Mouse (Mus musculus) heart, embryonic 14.5 days (tissue): ENCODE measurements around the gene Vars. TPM values are rescaled to one million over a fixed set of nuclear protein-coding genes. Genes with fewer than 3 reads are reported as not detected.
A peak's percentile ranks its signal among the peaks of the same experiment; 100 is the strongest.
"Not testable (repeated sequence)": the region's sequence is repeated elsewhere in the genome, so short reads cannot be mapped to it uniquely, and the experiment has no call there.

Experiments used
- ATAC-seq: fragments of 200-750 bp; cut with Nextera tagmentation; 2 replicates; pipeline ENCODE4 v1.8.0; 2017; ENCODE audit warnings: low read depth, moderate TSS enrichment; ENCODE audit not compliant: insufficient number of reproducible peaks, insufficient read depth, low FRiP score
- H3K27ac ChIP-seq, 2 experiments: fragments of 200-500 bp in 1 of 2; fragments of 300-500 bp in 1 of 2; sonication (generic) in 1 of 2; replicated peaks in 1 of 2; 2 replicates each; pipeline ENCODE4 v1.5.1; 2012 to 2014; ENCODE audit warnings: low read depth in 2 of 2, low read length in 2 of 2, control low read depth in 1 of 2, mild to moderate bottlenecking in 1 of 2, mixed read lengths in 1 of 2; ENCODE audit not compliant: control insufficient read depth in 1 of 2, insufficient read depth in 1 of 2
- H3K27me3 ChIP-seq: fragments of 300-500 bp; sonication (generic); 2 replicates; pipeline ENCODE4 v1.6.1; 2014; ENCODE audit warnings: mild to moderate bottlenecking, low read length, control low read depth; ENCODE audit not compliant: control insufficient read depth, insufficient read depth
- H3K36me3 ChIP-seq: fragments of 300-500 bp; sonication (generic); 2 replicates; pipeline ENCODE4 v1.6.1; 2014; ENCODE audit warnings: mild to moderate bottlenecking, control low read depth, low read length, mixed read lengths; ENCODE audit not compliant: control insufficient read depth, insufficient read depth
- H3K4me1 ChIP-seq, 2 experiments: fragments of 200-500 bp in 1 of 2; fragments of 300-500 bp in 1 of 2; sonication (generic) in 1 of 2; 2 replicates each; pipeline ENCODE4 v1.6.1; 2012 to 2014; ENCODE audit warnings: low read length in 2 of 2, control low read depth in 1 of 2, mixed read lengths in 1 of 2; ENCODE audit not compliant: control insufficient read depth in 2 of 2, insufficient read depth in 2 of 2
- H3K4me2 ChIP-seq: fragments of 300-500 bp; sonication (generic); 2 replicates; pipeline ENCODE4 v1.6.1; 2014; ENCODE audit warnings: mild to moderate bottlenecking, low read length
- H3K4me3 ChIP-seq, 2 experiments: fragments of 200-500 bp in 1 of 2; fragments of 300-500 bp in 1 of 2; sonication (generic) in 1 of 2; 2 replicates each; pipeline ENCODE4 v1.5.1; 2012 to 2014; ENCODE audit warnings: low read length in 2 of 2, mild to moderate bottlenecking in 2 of 2, control low read depth in 1 of 2, low read depth in 1 of 2, moderate library complexity in 1 of 2; ENCODE audit not compliant: control insufficient read depth in 1 of 2, insufficient read depth in 1 of 2
- H3K9ac ChIP-seq: fragments of 300-500 bp; sonication (generic); 2 replicates; pipeline ENCODE4 v1.6.1; 2014; ENCODE audit warnings: mild to moderate bottlenecking, low read length
- H3K9me3 ChIP-seq: fragments of 300-500 bp; sonication (generic); 2 replicates; pipeline ENCODE4 v1.6.1; 2016; ENCODE audit warnings: low read length, control low read depth; ENCODE audit not compliant: control insufficient read depth
- WGBS: fragments of 180-500 bp; shearing (Covaris S2); extraction: QIAGEN DNeasy Blood & Tissue Kit; methylation state at CpG from one replicate; pipeline ENCODE4 v1.1.7; 2014; 5-methylcytosine and 5-hydroxymethylcytosine counted together
- polyA plus RNA-seq: library from polyadenylated mRNA; unstranded; fragments of >200 nt; fragmentation: Nextera tagmentation; extraction: Ambion mirVana; gene quantifications from 2 replicates; pipeline ENCODE4 v1.2.1, GENCODE M21; 2014

Vars gene
- polyA plus RNA-seq, 1 experiment from 2014 or later, result 42.9 TPM

DNA sequence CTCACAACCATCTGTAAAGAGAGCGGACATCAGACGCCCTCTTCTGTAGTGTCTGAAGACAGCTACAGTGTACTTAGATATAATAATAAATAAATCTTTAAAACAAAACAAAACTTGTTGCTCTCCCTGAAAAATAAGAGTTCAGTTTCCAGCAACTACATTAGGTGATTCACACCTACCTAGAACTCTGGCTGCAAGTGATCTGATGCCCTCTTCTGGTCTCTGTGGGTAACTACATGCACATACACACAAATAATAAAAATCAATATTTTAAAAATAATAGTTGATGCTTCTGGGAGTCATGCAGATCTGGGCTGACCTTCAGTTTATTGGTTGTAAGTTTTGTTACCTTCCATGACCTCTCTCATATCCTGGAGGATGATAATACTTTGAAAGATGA lies 16.6 kb upstream of the Vars start:
- Histone ChIP-seq H3K4me1 (peaks cover 2 to 15% of the 10 kb centered on the region in 2 experiments; a peak in 3 of 4 replicates), H3K4me2 (no peak overlapping the region), H3K9ac (no peak overlapping the region), H3K27me3 (no peaks in the 10 kb centered on the region), H3K27ac (no peak overlapping the region), H3K4me3 (no peak overlapping the region), H3K9me3 (no peaks in the 10 kb centered on the region), H3K36me3 (peaks cover 40% of the 10 kb centered on the region)
- ATAC-seq, result no peak
- WGBS, result 77% methylated on average over 2 of the region's 2 CpGs

DNA sequence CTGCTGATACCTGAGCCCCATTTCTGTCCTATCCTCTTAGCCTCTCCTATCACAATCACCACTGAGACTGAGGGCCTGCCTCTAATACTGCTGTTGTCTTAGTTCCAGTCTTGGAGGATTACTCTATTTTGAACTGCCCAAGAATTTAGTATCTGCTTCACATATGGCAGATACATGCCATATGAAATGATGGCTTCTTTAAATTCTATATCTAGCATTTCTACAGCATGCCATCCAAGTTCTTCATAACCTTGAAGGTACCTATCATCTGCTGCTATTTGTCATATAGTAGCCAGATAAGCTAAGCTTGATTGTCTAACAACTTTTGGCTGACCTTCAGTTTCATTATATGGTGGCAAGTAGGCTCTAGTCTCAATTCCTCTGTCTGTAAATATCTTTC lies 6.0 kb upstream of the Vars start:
- no peak for ATAC-seq

GRCm38 (mm10) chr17:34995192-34995591 lies 5.6 kb upstream of the Vars start:
- H3K27me3 ChIP-seq, H3K4me3 ChIP-seq, H3K4me2 ChIP-seq, H3K9ac ChIP-seq, H3K9me3 ChIP-seq, ATAC-seq, H3K27ac ChIP-seq: not testable (repeated sequence)
- 93% methylated on average over 4 of the region's 4 CpGs for WGBS
- Histone ChIP-seq H3K36me3 (peaks cover 30% of the 10 kb centered on the region), H3K4me1 (peaks cover 9 to 30% of the 10 kb centered on the region in 2 experiments; a peak in 3 of 4 replicates)

More for the DNA sequence above, 6.0 kb upstream of the Vars start:
- Histone ChIP-seq H3K4me2 (no peak overlapping the region), H3K4me3 (no peak overlapping the region), H3K36me3 (peaks cover 32% of the 10 kb centered on the region), H3K27me3 (no peaks in the 10 kb centered on the region), H3K9me3 (no peaks in the 10 kb centered on the region), H3K27ac (no peak overlapping the region), H3K4me1 (peaks cover 5 to 26% of the 10 kb centered on the region in 2 experiments; a peak in 3 of 4 replicates), H3K9ac (no peak overlapping the region)

GRCm38 (mm10) chr17:34995927-34996326 lies 4.9 kb upstream of the Vars start:
- H3K27me3 ChIP-seq, H3K9me3 ChIP-seq, H3K9ac ChIP-seq, H3K4me2 ChIP-seq, H3K27ac ChIP-seq, ATAC-seq, H3K4me3 ChIP-seq: not testable (repeated sequence)
- H3K4me1 ChIP-seq, result peaks cover 9 to 30% of the 10 kb centered on the region in 2 experiments; a peak in 3 of 4 replicates
- WGBS, result 94% methylated on average over 4 of the region's 4 CpGs
- H3K36me3 ChIP-seq, result peaks cover 25% of the 10 kb centered on the region

DNA sequence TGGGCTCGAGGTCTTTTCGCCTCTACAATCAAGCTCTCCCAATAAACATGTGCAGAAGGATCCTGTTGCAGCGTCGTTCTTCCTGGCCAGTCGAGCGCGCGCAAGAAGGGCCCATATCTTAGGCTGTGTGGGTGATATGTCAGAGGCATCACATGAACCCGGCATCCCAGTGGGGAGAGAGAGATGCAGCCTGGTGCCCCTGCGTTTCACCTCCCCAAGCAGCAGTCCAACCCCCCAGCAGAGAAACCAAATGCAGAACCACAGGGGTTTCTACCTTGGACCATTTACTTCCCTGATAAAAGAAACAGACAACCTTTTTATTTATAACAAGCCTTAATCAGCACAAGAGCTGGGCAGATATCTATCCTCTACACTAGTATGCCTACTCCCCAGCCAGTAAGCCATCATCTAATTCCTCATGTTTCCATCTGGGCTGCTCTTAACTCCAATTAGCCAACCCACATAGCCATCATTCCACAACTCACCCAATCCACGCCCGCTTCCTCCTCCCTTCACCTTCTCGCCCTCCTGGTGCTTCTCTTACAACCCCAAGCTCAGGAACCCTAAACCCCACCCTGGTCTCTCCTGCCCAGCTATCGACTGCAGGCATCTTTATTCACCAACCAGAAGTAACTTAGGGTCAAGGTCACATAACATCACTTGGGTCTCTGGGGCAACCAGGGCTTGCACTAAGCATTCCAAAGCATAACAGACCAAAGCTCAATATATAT lies 4.2 kb upstream of the Vars start:
- Histone ChIP-seq H3K4me3 (no peak overlapping the region), H3K36me3 (peaks cover 18% of the 10 kb centered on the region), H3K9ac (no peak overlapping the region), H3K27ac (no peak overlapping the region), H3K4me2 (peak overlapping the region; percentile 13; the same call in 1 of the 2 replicates), H3K27me3 (no peaks in the 10 kb centered on the region), H3K9me3 (no peaks in the 10 kb centered on the region), H3K4me1 (peaks cover 9 to 31% of the 10 kb centered on the region in 2 experiments; a peak in 3 of 4 replicates)
- 84% methylated on average over 12 of the region's 14 CpGs for WGBS
- ATAC-seq, result no peak

DNA sequence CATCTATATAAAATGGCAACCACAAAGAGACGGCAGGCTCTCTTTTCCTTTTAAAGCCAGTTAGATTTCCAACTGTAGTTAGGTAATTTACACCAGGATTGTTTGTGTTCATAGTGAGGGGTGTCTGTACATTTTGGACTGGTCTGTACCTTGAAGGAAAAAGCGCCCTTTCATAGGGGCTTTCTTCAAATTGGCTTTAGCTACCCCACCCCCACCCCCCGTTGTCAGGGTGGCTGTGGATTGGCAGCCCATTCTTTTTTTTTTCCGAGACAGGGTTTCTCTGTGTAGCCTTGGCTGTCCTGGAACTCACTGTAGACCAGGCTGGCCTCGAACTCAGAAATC lies 3.7 kb upstream of the Vars start:
- H3K36me3 ChIP-seq, result peaks cover 16% of the 10 kb centered on the region
- H3K4me3 ChIP-seq, result no peak overlapping the region
- H3K4me1 ChIP-seq, result peaks cover 10 to 34% of the 10 kb centered on the region in 2 experiments
- no peak for ATAC-seq
- peak overlapping the region; percentile 16; the same call in 1 of the 2 replicates for H3K9ac ChIP-seq
- 91% methylated on average over 5 of the region's 5 CpGs for WGBS
- H3K4me2 ChIP-seq, result peak overlapping the region; percentile 13; the same call in 1 of the 2 replicates
- no peaks in the 10 kb centered on the region for H3K9me3 ChIP-seq
- H3K27me3 ChIP-seq, result no peaks in the 10 kb centered on the region
- H3K27ac ChIP-seq, result no peak overlapping the region

GRCm38 (mm10) chr17:34998526-34999430 lies 2.0 kb upstream of the Vars start:
- Histone ChIP-seq H3K36me3 (peaks cover 21% of the 10 kb centered on the region), H3K9ac (peak overlapping the region; percentile 76; the same call in 1 of the 2 replicates), H3K4me1 (peaks cover 16 to 48% of the 10 kb centered on the region in 2 experiments), H3K9me3 (no peaks in the 10 kb centered on the region), H3K27ac (no peak overlapping the region), H3K4me2 (peak overlapping the region; percentile 98), H3K4me3 (0 out of 4 replicates have a peak overlapping the region, but pooled peaks of 1 of the 2 experiments have one; percentile 74), H3K27me3 (no peaks in the 10 kb centered on the region)
- no peak for ATAC-seq
- WGBS, result 92% methylated on average over 15 of the region's 15 CpGs
